Mouse (Mus musculus) hindbrain, embryonic 14.5 days (tissue): ENCODE data around the gene Fubp1. TPM values are rescaled to one million over a fixed set of nuclear protein-coding genes. Genes with fewer than 3 reads are reported as not detected.

Experiments
- polyA plus RNA-seq: library from polyadenylated mRNA; unstranded; fragments of >200 nt; fragmentation: Nextera tagmentation; extraction: Ambion mirVana; gene quantifications from 2 replicates; pipeline ENCODE4 v1.2.1, GENCODE M21; 2014

Fubp1 gene
- polyA plus RNA-seq, 1 experiment from 2014 or later: 208 TPM

Other genes starting within 250 kb of the Fubp1 start
- gene Gipc2, start 44.2 kb upstream of the Fubp1 start, polyA plus RNA-seq: 9.2 and 11.7 TPM in 2 replicates
- gene Dnajb4, start 120 bp upstream of the Fubp1 start, polyA plus RNA-seq: 40.0 and 46.5 TPM in 2 replicates
- 0.33 and 1.8 TPM in 2 replicates for gene Nexn, start 55.9 kb downstream of the Fubp1 start, polyA plus RNA-seq
- 18.9 and 20.1 TPM in 2 replicates for gene Miga1, start 130.0 kb downstream of the Fubp1 start, polyA plus RNA-seq
- gene Usp33, start 136.1 kb downstream of the Fubp1 start, polyA plus RNA-seq: 108 and 113 TPM in 2 replicates
- 32.3 and 38.0 TPM in 2 replicates for gene Zzz3, start 185.1 kb downstream of the Fubp1 start, polyA plus RNA-seq